Mouse (Mus musculus) adrenal gland, postnatal 36 days (tissue): ENCODE measurements around the gene 2310022A10Rik. TPM values are rescaled to one million over a fixed set of nuclear protein-coding genes. Genes with fewer than 3 reads are reported as not detected.
A peak's percentile ranks its signal among the peaks of the same experiment; 100 is the strongest.

ENCODE experiments used
- DNase-seq, 2 experiments: peaks; one replicate each; pipeline ENCODE4 v3.0.0; 2021; ENCODE audit warnings: mixed read lengths in 1 of 2
- total RNA-seq, 2 experiments: library from RNA; stranded (reverse); gene quantifications; 2 replicates each; pipeline ENCODE4 v1.2.3; 2021

Gene 2310022A10Rik
- total RNA-seq, 2 experiments from 2014 or later = 15.0 to 15.8 TPM

GRCm38 (mm10) chr7:27590566-27591213 is 37.7 kb downstream of the 2310022A10Rik start:
- no peak for DNase-seq

GRCm38 (mm10) chr7:27591266-27592216 is 38.5 kb downstream of the 2310022A10Rik start, which contains the start of gene Akt2:
Gene Akt2 (plus strand): TSS chr7:27591552.
- DNase-seq = peak; percentile 92 to 93

DNA sequence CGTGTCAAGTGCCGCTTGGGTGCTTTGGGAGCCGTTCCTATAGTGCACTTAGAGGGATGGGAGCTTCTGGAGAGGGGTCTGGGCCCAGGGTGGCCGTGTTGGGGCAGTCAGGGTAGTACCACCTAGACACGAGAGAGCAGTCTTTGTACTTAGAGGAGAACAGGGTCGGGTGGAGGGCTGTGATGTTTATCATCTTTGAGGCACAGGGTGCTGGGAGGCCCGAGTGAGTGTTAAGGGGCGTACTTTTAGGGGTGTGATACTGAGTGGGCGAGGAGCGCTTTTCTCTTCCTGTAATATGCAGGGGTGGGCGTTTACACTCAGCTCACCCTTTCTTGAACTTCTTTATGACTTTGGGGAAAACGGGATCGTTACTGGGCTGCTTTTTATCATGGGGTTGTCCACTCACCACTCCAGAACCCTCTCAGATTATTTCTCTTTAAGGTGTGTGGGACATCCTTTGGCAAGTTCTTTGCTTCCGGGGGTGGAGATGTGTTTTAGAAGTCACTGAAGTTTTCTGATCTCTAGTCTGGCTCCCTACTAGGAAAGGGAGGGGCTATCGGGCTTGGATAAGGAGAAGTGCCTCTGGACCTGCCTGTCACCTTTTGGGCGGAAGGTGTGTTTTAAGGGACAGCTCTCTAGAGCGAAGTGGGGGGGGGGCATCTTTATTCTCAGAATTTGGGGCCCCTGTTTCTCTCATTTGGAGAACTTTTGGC is 39.3 kb downstream of the 2310022A10Rik start:
- no peak for DNase-seq

DNA sequence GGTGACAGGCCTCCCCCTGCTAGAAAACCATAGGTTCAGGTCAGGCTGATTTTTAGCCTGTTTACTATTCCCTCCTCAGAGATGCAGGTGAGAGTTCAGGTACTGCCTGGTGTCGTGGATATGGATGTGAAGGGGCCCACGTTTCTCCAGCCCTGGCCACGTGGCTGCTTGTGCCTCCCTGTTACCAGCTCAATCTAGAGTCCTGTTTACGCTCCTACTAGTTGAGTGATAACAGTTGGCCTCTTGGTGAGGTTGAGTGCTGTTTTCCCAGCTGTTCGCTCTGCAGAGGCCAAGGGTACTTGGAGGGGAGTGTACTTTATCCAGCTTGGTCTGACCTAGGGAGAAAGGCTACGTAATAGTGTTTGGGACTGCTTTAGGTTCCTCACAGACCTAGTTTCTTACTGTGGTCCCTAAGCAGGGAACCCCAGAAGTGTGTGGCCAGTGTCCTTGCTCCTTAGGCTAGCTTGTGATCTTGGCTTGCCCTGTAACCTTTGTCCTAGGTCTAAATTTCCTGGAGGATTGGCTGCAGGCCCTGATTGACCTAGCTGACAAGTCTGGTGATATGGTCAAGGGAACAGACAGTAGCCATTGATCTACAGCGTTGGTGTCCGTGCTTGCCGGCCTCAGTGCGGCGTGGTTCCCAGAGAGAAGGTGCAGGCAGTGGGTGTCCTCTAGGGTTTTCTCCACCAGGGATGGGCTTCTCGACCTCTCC is 40.1 kb downstream of the 2310022A10Rik start:
- peak in 1 of 2 experiments; percentile 49 for DNase-seq

- DNase-seq = peak in 1 of 2 experiments; percentile 51
These were observed 43.8 kb downstream of the 2310022A10Rik start for GRCm38 (mm10) chr7:27596586-27597503.

DNA sequence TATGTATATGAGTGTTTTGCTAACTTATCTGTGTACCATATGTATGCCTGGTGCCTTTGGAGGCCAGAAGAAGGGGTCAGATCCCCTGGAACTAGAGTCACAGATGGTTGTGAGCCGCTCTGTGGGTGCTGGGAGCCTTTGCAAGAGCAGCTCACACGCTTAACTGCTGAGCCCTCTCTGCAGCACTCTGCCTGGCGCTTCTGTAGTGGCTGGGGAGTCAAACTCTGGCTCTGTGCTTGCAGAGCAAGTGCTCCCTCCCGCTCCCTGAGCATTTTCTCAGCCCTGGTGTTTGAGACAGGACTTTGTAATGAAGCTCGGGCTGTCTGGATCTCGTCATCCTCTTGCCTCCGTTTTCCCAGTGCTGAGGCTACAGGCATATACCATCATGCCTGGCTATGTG is 45.0 kb downstream of the 2310022A10Rik start:
- no peak for DNase-seq

GRCm38 (mm10) chr7:27601628-27602027 is 48.6 kb downstream of the 2310022A10Rik start:
- DNase-seq = no peak

- no peak for DNase-seq
These were observed 49.1 kb downstream of the 2310022A10Rik start for GRCm38 (mm10) chr7:27602161-27602560.

DNA sequence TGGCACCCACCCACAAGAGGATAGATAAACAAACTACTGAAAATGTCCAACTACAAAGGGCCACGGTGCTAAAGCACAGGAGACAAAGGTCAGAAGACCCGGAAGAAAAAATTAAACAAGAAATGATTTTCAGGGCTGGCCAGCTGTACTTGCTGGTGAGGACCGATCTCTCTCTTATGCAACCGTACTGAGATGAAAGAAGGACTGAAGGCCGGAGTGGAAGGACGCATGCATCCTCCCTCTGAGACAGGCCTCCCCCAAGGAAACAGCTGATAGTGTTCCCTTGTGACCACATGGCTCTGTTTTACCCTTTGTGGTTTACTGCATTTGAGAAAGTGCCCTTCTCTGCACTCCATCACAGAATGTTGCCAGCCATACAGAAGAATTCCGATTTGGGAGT is 49.8 kb downstream of the 2310022A10Rik start:
- DNase-seq = no peak

- DNase-seq = no peak
These were observed 51.8 kb downstream of the 2310022A10Rik start for GRCm38 (mm10) chr7:27604661-27605348.

DNA sequence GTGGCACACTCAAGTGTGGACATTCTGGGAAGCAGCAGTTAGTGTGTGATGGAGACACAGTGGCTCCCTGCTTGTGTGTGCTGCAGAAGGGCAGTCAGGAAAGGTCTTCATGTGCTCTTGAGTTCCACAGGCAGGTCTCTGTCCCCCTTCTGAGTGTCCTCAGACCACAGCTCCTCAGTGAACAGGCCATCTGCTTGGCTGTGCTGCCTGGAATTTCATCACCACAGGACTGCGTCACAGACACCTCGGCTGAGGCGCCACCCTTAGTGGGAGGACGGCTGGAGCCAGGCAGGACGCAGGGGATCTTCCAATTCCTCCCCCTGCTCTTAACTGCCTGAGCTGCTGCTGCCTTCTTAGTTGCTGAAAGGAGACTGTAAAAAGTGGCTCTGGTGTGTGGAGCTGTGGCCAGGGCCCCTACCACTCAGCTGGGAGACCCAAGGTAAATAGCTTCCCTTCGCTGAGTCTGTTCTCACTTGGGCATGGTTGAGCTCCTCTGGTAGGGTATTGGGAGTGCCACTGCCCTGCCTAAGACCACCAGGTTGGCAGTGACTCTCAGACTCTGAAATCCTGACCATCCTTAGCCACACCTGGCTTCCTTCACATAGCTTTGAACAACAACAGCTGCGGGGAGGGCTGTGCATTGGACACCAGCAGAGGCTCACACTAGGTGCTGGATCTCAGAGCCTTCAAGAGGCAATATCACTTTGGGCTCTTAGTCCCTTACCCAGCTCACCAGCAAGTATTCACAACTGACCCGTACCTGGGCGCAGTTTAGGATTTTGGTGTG is 52.7 kb downstream of the 2310022A10Rik start:
- DNase-seq = peak; percentile 72 to 81

DNA sequence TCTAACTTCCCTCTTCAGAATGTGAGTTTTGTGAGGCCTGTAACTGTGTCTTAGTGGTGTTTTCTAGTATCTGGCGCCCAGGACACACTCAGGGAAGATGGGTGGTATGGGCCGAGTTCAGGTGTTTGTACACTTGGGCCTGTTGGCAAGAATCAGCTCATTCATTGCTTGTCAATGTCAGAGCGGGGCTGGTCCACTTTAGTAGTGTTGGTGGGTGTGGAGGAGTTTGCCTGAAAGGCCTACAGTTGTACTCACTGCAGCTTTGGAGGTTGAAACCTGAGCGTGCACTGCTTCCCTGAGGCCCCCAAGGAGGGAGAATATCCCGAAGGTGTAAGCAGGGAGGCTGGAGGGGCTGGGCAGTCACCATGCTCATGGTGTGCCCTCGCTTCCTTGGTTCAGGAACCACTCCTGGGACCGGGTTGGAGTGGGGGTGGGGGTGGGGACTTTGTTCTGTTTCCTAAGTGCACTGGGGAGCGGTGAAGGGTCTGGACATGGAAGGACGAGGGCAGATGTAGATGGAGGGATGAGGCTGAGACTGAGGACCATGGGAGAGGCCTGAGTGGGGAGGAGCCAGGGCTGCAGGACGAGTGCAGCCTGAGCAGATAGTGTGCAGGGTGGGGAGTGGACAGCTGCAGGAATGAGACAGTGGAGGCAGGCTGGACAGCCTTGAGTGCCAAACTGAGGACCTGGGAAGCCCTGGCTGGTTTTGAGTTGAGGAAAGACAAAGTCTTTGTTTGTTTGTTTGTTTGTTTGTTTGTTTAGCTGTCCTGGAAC is 53.6 kb downstream of the 2310022A10Rik start:
- DNase-seq = no peak

- peak; percentile 71 to 81 for DNase-seq
These were observed 54.5 kb downstream of the 2310022A10Rik start for GRCm38 (mm10) chr7:27607580-27607979.

DNA sequence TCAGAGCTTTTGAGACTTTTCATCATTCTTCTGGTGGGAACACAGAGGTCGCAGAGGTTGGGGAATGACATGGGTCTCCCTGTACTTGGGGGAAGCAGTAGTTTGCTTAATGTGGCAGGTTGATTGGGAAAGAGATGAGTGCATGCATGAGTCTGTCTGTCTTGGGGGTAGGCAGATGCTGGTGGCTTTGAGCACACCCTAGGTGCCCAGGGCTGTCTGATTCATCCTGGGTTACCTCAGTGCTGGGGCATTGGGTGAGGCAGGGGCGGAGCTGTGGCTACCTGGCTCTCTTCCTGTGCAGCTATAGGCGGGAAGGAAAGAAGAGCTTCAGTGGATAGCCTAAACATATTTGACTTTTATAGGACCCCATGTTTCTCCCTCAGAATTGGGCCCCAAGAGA is 55.1 kb downstream of the 2310022A10Rik start:
- DNase-seq = peak in 1 of 2 experiments; percentile 36

GRCm38 (mm10) chr7:27609285-27609684 is 56.3 kb downstream of the 2310022A10Rik start:
- peak; percentile 58 for DNase-seq

DNA sequence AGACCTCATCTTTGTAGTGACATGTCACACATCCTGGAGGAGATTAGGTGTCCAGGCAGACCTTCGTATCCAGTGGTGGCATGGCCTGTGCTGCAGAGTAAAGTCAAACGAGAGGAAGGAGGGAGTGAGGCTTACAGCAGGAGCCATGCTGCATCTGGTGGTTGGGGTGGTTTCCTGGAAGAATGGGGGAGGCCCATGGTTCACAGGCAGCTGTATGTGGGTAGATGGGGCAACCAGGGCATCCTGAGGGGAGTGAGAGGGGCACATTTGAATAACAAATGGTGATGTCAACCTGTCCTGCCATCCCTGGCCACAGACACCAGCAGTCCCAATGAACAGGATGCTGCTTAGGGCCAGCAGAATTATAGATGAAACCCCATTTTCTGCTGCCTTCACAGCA is 56.7 kb downstream of the 2310022A10Rik start:
- DNase-seq = no peak

DNA sequence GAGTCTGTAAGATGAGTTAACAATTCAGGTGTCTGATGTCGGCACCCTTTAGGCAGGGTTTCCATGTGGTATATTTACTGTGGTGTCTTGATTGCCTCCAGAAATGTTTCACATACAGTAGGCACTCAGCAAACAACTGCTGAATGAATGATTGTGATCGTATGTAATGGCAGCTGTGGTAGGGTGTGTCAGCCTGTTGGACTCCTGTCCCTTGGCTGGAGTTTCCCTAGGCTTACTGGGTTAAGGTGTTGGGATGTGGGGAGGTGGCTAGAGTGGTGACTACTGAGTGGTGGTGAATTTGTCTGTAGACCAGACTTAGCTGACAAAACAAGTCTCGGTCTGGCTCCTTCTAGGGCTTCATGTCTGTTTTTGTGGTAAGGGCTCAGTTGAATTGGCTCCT is 57.3 kb downstream of the 2310022A10Rik start:
- DNase-seq = no peak

- peak in 1 of 2 experiments; percentile 28 for DNase-seq
These were observed 57.8 kb downstream of the 2310022A10Rik start for GRCm38 (mm10) chr7:27610871-27611270.
